8 mouse cellular contexts compared by ENCODE assay signal in genomic region chr11:3267133-3267532, GRCm38 (mm10). TPM values are rescaled to one million over a fixed set of nuclear protein-coding genes. Genes with fewer than 3 reads are reported as not detected.
A peak's percentile ranks its signal among the peaks of the same experiment; 100 is the strongest.
DNase-seq lines count a peak whose midpoint lies in the region; ATAC-seq and TF ChIP-seq lines count a peak whose summit lies in the region.

No protein-coding gene starts in this region.

- H3K4me1 ChIP-seq in lung, adult 2 months (ENCODE audit: control insufficient read depth, insufficient read depth, low read length) = peaks cover 5% of the 10 kb centered on the region
- peaks cover 16% of the 10 kb centered on the region for H3K4me1 ChIP-seq in embryonic facial prominence, embryonic 12.5 days
- H3K4me1 ChIP-seq in kidney, postnatal 0 days (replicated peaks; ENCODE audit: insufficient read depth, low read length) = peaks cover 11% of the 10 kb centered on the region
- peaks cover 34% of the 10 kb centered on the region for H3K4me1 ChIP-seq in neural tube, embryonic 13.5 days (replicated peaks)

- no peaks in the 10 kb centered on the region for H3K27me3 ChIP-seq in embryonic facial prominence, embryonic 12.5 days
- H3K27me3 ChIP-seq in kidney, postnatal 0 days (ENCODE audit: insufficient read depth, low read length) = no peaks in the 10 kb centered on the region
- H3K27me3 ChIP-seq in neural tube, embryonic 13.5 days = no peaks in the 10 kb centered on the region

- no peaks in the 10 kb centered on the region for H3K9me3 ChIP-seq in embryonic facial prominence, embryonic 12.5 days
- no peaks in the 10 kb centered on the region for H3K9me3 ChIP-seq in kidney, postnatal 0 days (replicated peaks; ENCODE audit: low read length)
- no peaks in the 10 kb centered on the region for H3K9me3 ChIP-seq in neural tube, embryonic 13.5 days

- no peak for ATAC-seq in embryonic facial prominence, embryonic 12.5 days (ENCODE audit: insufficient number of reproducible peaks, insufficient read depth, low FRiP score, low TSS enrichment)
- ATAC-seq in kidney, postnatal 0 days (replicated peaks; ENCODE audit: low FRiP score, low read depth) = no peak
- peak; percentile 28; the same call in 1 of the 2 replicates for ATAC-seq in neural tube, embryonic 13.5 days (ENCODE audit: low read depth)

- peaks cover 19% of the 10 kb centered on the region for H3K36me3 ChIP-seq in embryonic facial prominence, embryonic 12.5 days
- peaks cover 6% of the 10 kb centered on the region; the same call in 1 of the 2 replicates for H3K36me3 ChIP-seq in kidney, postnatal 0 days (ENCODE audit: insufficient read depth, low read length)
- peaks cover 16% of the 10 kb centered on the region for H3K36me3 ChIP-seq in neural tube, embryonic 13.5 days

- TF ChIP-seq CTCF in lung, adult 2 months (IDR thresholded peaks at IDR 0.05; ENCODE audit: insufficient read depth, low read length) = no peak
- no peak for TF ChIP-seq CTCF in kidney, postnatal 0 days (IDR thresholded peaks at IDR 0.05; ENCODE audit: low read depth)

- WGBS in lung, adult 2 months = 38% methylated on average over 7 of the region's 7 CpGs
- 51% methylated on average over 7 of the region's 7 CpGs for WGBS in embryonic facial prominence, embryonic 12.5 days
- 53% methylated on average over 7 of the region's 7 CpGs for WGBS in kidney, postnatal 0 days
- 53% methylated on average over 7 of the region's 7 CpGs for WGBS in neural tube, embryonic 13.5 days

- intact Hi-C loops in left cerebral cortex, postnatal 14 days (cut with DNase I) = no loop called here
- intact Hi-C loops in left cerebral cortex, postnatal 10 days (cut with DNase I) = loop anchor here (2.0 to 5.0 kb wide), 2 partner anchors 24 to 65 kb away; partner anchors contain the start of gene Eif4enif1

- TF ChIP-seq POLR2A in lung, adult 2 months (IDR thresholded peaks at IDR 0.05; ENCODE audit: borderline replicate concordance, extremely low read depth, low read depth, low read length) = no peak

- H3K4me2 ChIP-seq in embryonic facial prominence, embryonic 12.5 days (replicated peaks) = peak overlapping the region; percentile 71
- peak overlapping the region; percentile 65 for H3K4me2 ChIP-seq in kidney, postnatal 0 days (ENCODE audit: low read length)
- H3K4me2 ChIP-seq in neural tube, embryonic 13.5 days = peak overlapping the region; percentile 59

- peak overlapping the region; percentile 96 for H3K4me3 ChIP-seq in lung, adult 2 months (replicated peaks; ENCODE audit: extremely low read depth, low read depth, low read length)
- peak overlapping the region; percentile 76 for H3K4me3 ChIP-seq in embryonic facial prominence, embryonic 12.5 days
- H3K4me3 ChIP-seq in kidney, postnatal 0 days (replicated peaks; ENCODE audit: low read depth, low read length) = peak overlapping the region; percentile 84
- H3K4me3 ChIP-seq in neural tube, embryonic 13.5 days = peak overlapping the region; percentile 91

- no peak for DNase-seq in lung, adult 2 months
- DNase-seq in lung, postnatal 36 days = no peak
- no peak for DNase-seq in kidney, postnatal 0 days (ENCODE audit: low spot score)
- DNase-seq in left cerebral cortex, postnatal 14 days (ENCODE audit: low spot score in 2 of 2) = no peak
- no peak for DNase-seq in ovary, postnatal 14 days (ENCODE audit: low spot score)
- DNase-seq in left cerebral cortex, postnatal 10 days (ENCODE audit: extremely low spot score in 1 of 2, low spot score in 2 of 2) = no peak

- H3K27ac ChIP-seq in embryonic facial prominence, embryonic 12.5 days = no peak overlapping the region
- peak overlapping the region; percentile 86 for H3K27ac ChIP-seq in kidney, postnatal 0 days
- peak overlapping the region; percentile 96 for H3K27ac ChIP-seq in neural tube, embryonic 13.5 days (replicated peaks)

- peak overlapping the region; percentile 91; the same call in 1 of the 2 replicates for H3K9ac ChIP-seq in embryonic facial prominence, embryonic 12.5 days
- H3K9ac ChIP-seq in kidney, postnatal 0 days (ENCODE audit: low read depth, low read length) = peak overlapping the region; percentile 99; the same call in 1 of the 2 replicates
- H3K9ac ChIP-seq in neural tube, embryonic 13.5 days = peak overlapping the region; percentile 99

RNA-seq across cellular contexts. Expression of gene Drg1, which starts 0.9 kb away (rescaled TPM):
- 20.1 and 21.5 TPM in 2 replicates for polyA plus RNA-seq in lung, adult 2 months (2012; rRNA removed)
- polyA plus RNA-seq in embryonic facial prominence, embryonic 12.5 days (2016; fragmentation: Nextera tagmentation; extraction: Ambion mirVana) = 217 and 229 TPM in 2 replicates
- 176 and 198 TPM in 2 replicates for polyA plus RNA-seq in kidney, postnatal 0 days (2015; fragmentation: Nextera tagmentation; extraction: Ambion mirVana)
- 231 and 270 TPM in 2 replicates for polyA plus RNA-seq in neural tube, embryonic 13.5 days (2015; fragmentation: Nextera tagmentation; extraction: Ambion mirVana)
- total RNA-seq in left cerebral cortex, postnatal 14 days (2021) = 10 to 100 TPM; 89.7 to 91.4 TPM
- total RNA-seq in left cerebral cortex, postnatal 10 days (2021) = 10 to 100 TPM; 86.9 to 88.6 TPM

RNA-seq across cellular contexts. Expression of gene Patz1, which starts 21.5 kb away (rescaled TPM):
- polyA plus RNA-seq in lung, adult 2 months (2012; rRNA removed) = 40.3 and 50.9 TPM in 2 replicates
- polyA plus RNA-seq in embryonic facial prominence, embryonic 12.5 days (2016; fragmentation: Nextera tagmentation; extraction: Ambion mirVana) = 84.3 and 85.3 TPM in 2 replicates
- polyA plus RNA-seq in kidney, postnatal 0 days (2015; fragmentation: Nextera tagmentation; extraction: Ambion mirVana) = 47.8 and 51.0 TPM in 2 replicates
- polyA plus RNA-seq in neural tube, embryonic 13.5 days (2015; fragmentation: Nextera tagmentation; extraction: Ambion mirVana) = 62.2 and 69.6 TPM in 2 replicates
- 10 to 100 TPM; 39.6 to 43.0 TPM for total RNA-seq in left cerebral cortex, postnatal 14 days (2021)
- 10 to 100 TPM; 43.3 to 46.5 TPM for total RNA-seq in left cerebral cortex, postnatal 10 days (2021)
